In genomic region chr7:131182685-131183084, GRCm38 (mm10) we compare ENCODE assay signal across 9 mouse cellular contexts. TPM values are rescaled to one million over a fixed set of nuclear protein-coding genes. Genes with fewer than 3 reads are reported as not detected.
DNase-seq lines count a peak whose midpoint lies in the region; ATAC-seq and TF ChIP-seq lines count a peak whose summit lies in the region.
"Had no signal": no experiment of that assay in that cellular context is flagged by ENCODE, and none has a peak within 500 bp of the region (broad histone marks: within the 10 kb centered on the region; RNA-seq: fewer than 3 reads in every experiment).

No protein-coding gene starts in this region.

- no peaks in the 10 kb centered on the region for H3K4me1 ChIP-seq in kidney, embryonic 16.5 days (ENCODE audit: insufficient read depth, low read length)
- no peaks in the 10 kb centered on the region for H3K4me1 ChIP-seq in embryonic facial prominence, embryonic 11.5 days (ENCODE audit: control insufficient read depth, insufficient read depth, low read length)
- no peaks in the 10 kb centered on the region for H3K4me1 ChIP-seq in lung, embryonic 14.5 days (ENCODE audit: insufficient read depth)
- H3K4me1 ChIP-seq in testis, adult 2 months (ENCODE audit: control insufficient read depth, insufficient read depth, low read length): peaks cover 9% of the 10 kb centered on the region
- H3K4me1 ChIP-seq: liver, embryonic 13.5 days had no signal

- 40% methylated on average over 4 of the region's 4 CpGs for WGBS in kidney, embryonic 16.5 days
- 43% methylated on average over 4 of the region's 4 CpGs for WGBS in embryonic facial prominence, embryonic 11.5 days
- 39% methylated on average over 4 of the region's 4 CpGs for WGBS in lung, embryonic 14.5 days

- peak; percentile 72 for TF ChIP-seq CTCF in lung, embryonic 14.5 days (IDR thresholded peaks at IDR 0.05; ENCODE audit: low read depth)
- peak; percentile 89 for TF ChIP-seq CTCF in testis, adult 2 months (IDR thresholded peaks at IDR 0.05; ENCODE audit: control insufficient read depth, insufficient read depth, insufficient replicate concordance, low read depth, low read length)

- H3K4me2 ChIP-seq in kidney, embryonic 16.5 days (replicated peaks; ENCODE audit: low read depth, low read length): no peak overlapping the region
- no peak overlapping the region for H3K4me2 ChIP-seq in embryonic facial prominence, embryonic 11.5 days (ENCODE audit: low read depth, low read length)
- H3K4me2 ChIP-seq in lung, embryonic 14.5 days: no peak overlapping the region
- H3K4me2 ChIP-seq: liver, embryonic 13.5 days had no signal

- ATAC-seq in CD4-positive, CD25-positive, alpha-beta regulatory T cell, adult 4 months: no peak
- no peak for ATAC-seq in kidney, embryonic 16.5 days (ENCODE audit: low FRiP score, low TSS enrichment)
- ATAC-seq in embryonic facial prominence, embryonic 11.5 days (replicated peaks; ENCODE audit: insufficient number of reproducible peaks, low FRiP score, low TSS enrichment, low read depth): no peak
- ATAC-seq in lung, embryonic 14.5 days (ENCODE audit: insufficient read depth): no peak

- no peak overlapping the region for H3K27ac ChIP-seq in kidney, embryonic 16.5 days (ENCODE audit: low read length)
- no peak overlapping the region for H3K27ac ChIP-seq in embryonic facial prominence, embryonic 11.5 days (replicated peaks; ENCODE audit: low read depth, low read length)
- no peak overlapping the region for H3K27ac ChIP-seq in lung, embryonic 14.5 days (ENCODE audit: low read depth)
- H3K27ac ChIP-seq in testis, adult 2 months (ENCODE audit: control insufficient read depth, insufficient read depth, low read depth, low read length): no peak overlapping the region
- H3K27ac ChIP-seq: liver, embryonic 13.5 days had no signal

- no peaks in the 10 kb centered on the region for H3K9me3 ChIP-seq in kidney, embryonic 16.5 days (ENCODE audit: low read length)
- H3K9me3 ChIP-seq in embryonic facial prominence, embryonic 11.5 days (replicated peaks; ENCODE audit: control insufficient read depth, low read length): no peaks in the 10 kb centered on the region
- no peaks in the 10 kb centered on the region for H3K9me3 ChIP-seq in lung, embryonic 14.5 days (ENCODE audit: low read depth, low read length)
- H3K9me3 ChIP-seq: liver, embryonic 13.5 days had no signal

- no peaks in the 10 kb centered on the region for H3K27me3 ChIP-seq in kidney, embryonic 16.5 days (ENCODE audit: insufficient read depth, low read length)
- no peaks in the 10 kb centered on the region for H3K27me3 ChIP-seq in embryonic facial prominence, embryonic 11.5 days (ENCODE audit: control insufficient read depth, insufficient read depth, low read length)
- H3K27me3 ChIP-seq in lung, embryonic 14.5 days (ENCODE audit: insufficient read depth, low read length): no peaks in the 10 kb centered on the region
- H3K27me3 ChIP-seq in testis, adult 2 months (ENCODE audit: control insufficient read depth, insufficient read depth, low read length): no peaks in the 10 kb centered on the region
- H3K27me3 ChIP-seq: liver, embryonic 13.5 days had no signal

- DNase-seq in CD4-positive, CD25-positive, alpha-beta regulatory T cell, adult 2 months (ENCODE audit: low read depth, low spot score): peak; percentile 35
- DNase-seq in kidney, adult 9 months: peak; percentile 6
- peak; percentile 68 for DNase-seq in NIH3T3 (ENCODE audit: low read depth)
- DNase-seq in embryonic facial prominence, embryonic 11.5 days (ENCODE audit: low spot score): peak; percentile 38
- peak; percentile 56 for DNase-seq in lung, embryonic 14.5 days
- DNase-seq: liver, embryonic 13.5 days had no signal

- no peak overlapping the region for H3K9ac ChIP-seq in kidney, embryonic 16.5 days (replicated peaks; ENCODE audit: low read length)
- no peak overlapping the region for H3K9ac ChIP-seq in embryonic facial prominence, embryonic 11.5 days (replicated peaks; ENCODE audit: low read length)
- no peak overlapping the region for H3K9ac ChIP-seq in lung, embryonic 14.5 days
- H3K9ac ChIP-seq: liver, embryonic 13.5 days had no signal

- TF ChIP-seq POLR2A in testis, adult 2 months (IDR thresholded peaks at IDR 0.05; ENCODE audit: control insufficient read depth, low read depth, low read length): no peak

- no peaks in the 10 kb centered on the region for H3K36me3 ChIP-seq in kidney, embryonic 16.5 days (ENCODE audit: insufficient read depth, low read length)
- no peaks in the 10 kb centered on the region for H3K36me3 ChIP-seq in embryonic facial prominence, embryonic 11.5 days (replicated peaks; ENCODE audit: control insufficient read depth, insufficient read depth, low read depth, low read length)
- H3K36me3 ChIP-seq in lung, embryonic 14.5 days (ENCODE audit: insufficient read depth): no peaks in the 10 kb centered on the region
- no peaks in the 10 kb centered on the region for H3K36me3 ChIP-seq in testis, adult 2 months (ENCODE audit: control insufficient read depth, insufficient read depth, low read length)
- H3K36me3 ChIP-seq: liver, embryonic 13.5 days had no signal

- no peak overlapping the region for H3K4me3 ChIP-seq in kidney, embryonic 16.5 days (ENCODE audit: low read length)
- no peak overlapping the region for H3K4me3 ChIP-seq in embryonic facial prominence, embryonic 11.5 days (ENCODE audit: low read depth, low read length)
- no peak overlapping the region for H3K4me3 ChIP-seq in lung, embryonic 14.5 days (ENCODE audit: low read depth, low read length)
- no peak overlapping the region for H3K4me3 ChIP-seq in testis, adult 2 months (ENCODE audit: control insufficient read depth, low read depth, low read length)
- H3K4me3 ChIP-seq: liver, embryonic 13.5 days had no signal

RNA-seq across cellular contexts. Expression of gene 5430419D17Rik, which starts 8.5 kb away (rescaled TPM):
- polyA plus RNA-seq in CD4-positive, CD25-positive, alpha-beta regulatory T cell, adult 4 months (2017; shearing (Covaris generic)): not detected
- not detected in 2 replicates for polyA plus RNA-seq in kidney, embryonic 16.5 days (2015; fragmentation: Nextera tagmentation; extraction: Ambion mirVana)
- not detected in 2 replicates for polyA plus RNA-seq in embryonic facial prominence, embryonic 11.5 days (2014; fragmentation: Nextera tagmentation; extraction: Ambion mirVana)
- 0.04 TPM in 1 of 2 replicates, not detected in the other for polyA plus RNA-seq in lung, embryonic 14.5 days (2014; fragmentation: Nextera tagmentation; extraction: Ambion mirVana)
- 0.30 and 0.51 TPM in 2 replicates for polyA plus RNA-seq in testis, adult 2 months (2012; rRNA removed)
- polyA plus RNA-seq: liver, embryonic 13.5 days had no signal

RNA-seq across cellular contexts. Expression of gene 4933402N03Rik, which starts 36.6 kb away (rescaled TPM):
- polyA plus RNA-seq in CD4-positive, CD25-positive, alpha-beta regulatory T cell, adult 4 months (2017; shearing (Covaris generic)): not detected
- not detected in 2 replicates for polyA plus RNA-seq in kidney, embryonic 16.5 days (2015; fragmentation: Nextera tagmentation; extraction: Ambion mirVana)
- polyA plus RNA-seq in embryonic facial prominence, embryonic 11.5 days (2014; fragmentation: Nextera tagmentation; extraction: Ambion mirVana): not detected in 2 replicates
- not detected in 2 replicates for polyA plus RNA-seq in lung, embryonic 14.5 days (2014; fragmentation: Nextera tagmentation; extraction: Ambion mirVana)
- 18.5 and 19.6 TPM in 2 replicates for polyA plus RNA-seq in testis, adult 2 months (2012; rRNA removed)
- polyA plus RNA-seq: liver, embryonic 13.5 days had no signal

Comparison
In these comparisons a context has a peak if more than half of its experiments do, and no peak if none do; other contexts are left out.
1. DNase-seq: peak in every context shown above with its lines; median percentile 68 in NIH3T3; 56 in lung, embryonic 14.5 days; 38 in embryonic facial prominence, embryonic 11.5 days; 35 in CD4-positive, CD25-positive, alpha-beta regulatory T cell, adult 2 months; 6 in kidney, adult 9 months.
2. RNA of gene 4933402N03Rik, which starts 36.6 kb away (polyA plus RNA-seq): 18.5 to 19.6 TPM in testis, adult 2 months; not detected in CD4-positive, CD25-positive, alpha-beta regulatory T cell, adult 4 months, not detected in kidney, embryonic 16.5 days, not detected in embryonic facial prominence, embryonic 11.5 days and not detected in lung, embryonic 14.5 days; every median in the first group is over 10 times any median in the second.